Mouse (Mus musculus) liver, embryonic 14.5 days (tissue): ENCODE measurements around the gene Rusc2.

Source experiments
- CTCF ChIP-seq: IDR thresholded peaks from 2 replicates; pipeline ENCODE4 v1.5.1; 2016; ENCODE audit warnings: antibody characterized with exemption, low read depth, control low read depth
- EP300 ChIP-seq: IDR thresholded peaks from 2 replicates; pipeline ENCODE4 v1.6.1; 2016; ENCODE audit warnings: antibody characterized with exemption, low read depth

DNA sequence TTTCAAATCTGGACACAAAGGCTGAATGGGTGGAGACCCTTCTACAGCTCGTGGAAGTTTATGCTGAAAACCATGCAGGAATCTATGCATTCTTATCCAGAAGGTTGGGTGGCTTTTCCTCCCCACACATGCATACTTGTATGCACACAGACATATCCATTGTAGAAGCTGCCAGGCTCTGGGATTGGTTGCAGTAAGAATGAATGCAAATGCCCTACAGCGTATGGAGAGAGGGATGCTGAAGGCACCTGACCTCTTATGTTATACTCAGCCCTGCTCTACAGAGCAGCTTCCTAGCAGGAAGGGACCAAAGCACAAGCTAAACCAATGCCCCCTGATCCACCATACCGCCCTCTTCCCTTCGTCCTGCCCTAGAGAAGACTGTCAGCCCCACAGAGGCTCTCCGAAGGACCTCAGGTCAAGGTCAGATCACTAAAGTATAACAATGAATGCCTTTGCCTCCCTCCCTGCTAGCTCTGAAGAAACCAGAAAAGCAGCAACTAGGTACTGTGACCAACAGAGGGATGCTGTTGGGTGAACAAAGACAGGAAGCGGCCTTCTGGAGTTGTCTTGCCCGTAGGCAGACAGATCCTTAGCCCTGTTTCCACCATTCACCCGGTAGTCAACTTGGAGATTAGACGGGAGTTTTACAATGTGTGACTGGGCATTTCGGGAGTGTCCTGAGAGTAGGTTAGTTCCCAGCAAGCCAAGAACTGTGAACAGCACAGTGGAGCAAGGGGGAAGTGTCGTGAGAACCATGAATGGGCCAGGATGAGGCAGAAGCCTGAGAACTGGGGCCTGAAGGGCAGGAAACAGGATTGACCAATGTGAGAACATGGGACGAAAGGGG is 25.5 kb downstream of the Rusc2 start:
- TF ChIP-seq EP300 (no peak), CTCF (no peak)
